Mouse (Mus musculus) bone marrow, adult 2 months (tissue): ENCODE data around the gene Ulk1.
A peak's percentile ranks its signal among the peaks of the same experiment; 100 is the strongest.

Source experiments
- CTCF ChIP-seq: fragments of 200-500 bp; IDR thresholded peaks from 2 replicates; pipeline ENCODE4 v1.5.1; 2011; ENCODE audit warnings: low read length, control low read depth; ENCODE audit not compliant: control insufficient read depth, insufficient read depth
- POLR2A ChIP-seq: fragments of 200-500 bp; IDR thresholded peaks from 2 replicates; pipeline ENCODE4 v1.6.1; 2011; ENCODE audit warnings: low read depth, mild to moderate bottlenecking, control low read depth, low read length, borderline replicate concordance; ENCODE audit not compliant: control insufficient read depth

- TF ChIP-seq POLR2A, result no peak
- peak; percentile 26; the same call in 1 of the 2 replicates for TF ChIP-seq CTCF
Measured at GRCm38 (mm10) chr5:110786081-110786835, 23.6 kb downstream of the Ulk1 start.
